Mouse (Mus musculus) lung, embryonic 14.5 days (tissue): ENCODE data around the gene 1700028P14Rik. TPM values are rescaled to one million over a fixed set of nuclear protein-coding genes. Genes with fewer than 3 reads are reported as not detected.
"Not testable (repeated sequence)": the region's sequence is repeated elsewhere in the genome, so short reads cannot be mapped to it uniquely, and the experiment has no call there.

Source experiments
- ATAC-seq: fragments of 200-750 bp; cut with Nextera tagmentation; 2 replicates; pipeline ENCODE4 v1.8.0; 2017; ENCODE audit warnings: mild to moderate bottlenecking, moderate TSS enrichment, moderate library complexity; ENCODE audit not compliant: insufficient read depth
- DNase-seq: peaks from one replicate; pipeline ENCODE4 v3.0.0-alpha.2; 2015
- H3K27ac ChIP-seq: fragments of 300-500 bp; sonication (generic); 2 replicates; pipeline ENCODE4 v1.5.1; 2014; ENCODE audit warnings: low read depth, mild to moderate bottlenecking, moderate library complexity
- H3K27me3 ChIP-seq: fragments of 300-500 bp; sonication (generic); 2 replicates; pipeline ENCODE4 v1.6.1; 2014; ENCODE audit warnings: low read length, control low read depth; ENCODE audit not compliant: insufficient read depth
- H3K36me3 ChIP-seq: fragments of 300-500 bp; sonication (generic); 2 replicates; pipeline ENCODE4 v1.6.1; 2014; ENCODE audit warnings: control low read depth; ENCODE audit not compliant: insufficient read depth
- H3K4me1 ChIP-seq: fragments of 300-500 bp; sonication (generic); 2 replicates; pipeline ENCODE4 v1.6.1; 2014; ENCODE audit warnings: antibody characterized with exemption, control low read depth; ENCODE audit not compliant: insufficient read depth
- H3K4me2 ChIP-seq: fragments of 300-500 bp; sonication (generic); 2 replicates; pipeline ENCODE4 v1.6.1; 2014; ENCODE audit warnings: mild to moderate bottlenecking
- H3K4me3 ChIP-seq: fragments of 300-500 bp; sonication (generic); 2 replicates; pipeline ENCODE4 v1.5.1; 2014; ENCODE audit warnings: low read depth, low read length
- H3K9ac ChIP-seq: fragments of 300-500 bp; sonication (generic); 2 replicates; pipeline ENCODE4 v1.6.1; 2014
- H3K9me3 ChIP-seq: fragments of 300-500 bp; sonication (generic); 2 replicates; pipeline ENCODE4 v1.6.1; 2016; ENCODE audit warnings: low read depth, low read length, control low read depth
- CTCF ChIP-seq: IDR thresholded peaks from 2 replicates; pipeline ENCODE4 v1.5.1; 2016; ENCODE audit warnings: antibody characterized with exemption, low read depth
- WGBS: fragments of 180-500 bp; shearing (Covaris S2); extraction: QIAGEN DNeasy Blood & Tissue Kit; methylation state at CpG from one replicate; pipeline ENCODE4 v1.1.7; 2014; 5-methylcytosine and 5-hydroxymethylcytosine counted together
- polyA plus RNA-seq: library from polyadenylated mRNA; unstranded; fragments of >200 nt; fragmentation: Nextera tagmentation; extraction: Ambion mirVana; gene quantifications from 2 replicates; pipeline ENCODE4 v1.2.1, GENCODE M21; 2014

The 1700028P14Rik gene
- polyA plus RNA-seq, 1 experiment from 2014 or later, result not detected

- DNase-seq (no peak), ATAC-seq (no peak)
- no peak for TF ChIP-seq CTCF
- Histone ChIP-seq H3K9me3 (no peaks in the 10 kb centered on the region), H3K4me1 (0 out of 2 replicates have a peak, but pooled peaks cover 4% of the 10 kb centered on the region), H3K27me3 (no peaks in the 10 kb centered on the region), H3K9ac (peak overlapping the region; percentile 93), H3K4me3 (peak overlapping the region; percentile 93), H3K27ac (peak overlapping the region; percentile 95), H3K4me2 (peak overlapping the region; percentile 73), H3K36me3 (no peaks in the 10 kb centered on the region)
- WGBS, result 1% methylated on average over 14 of the region's 14 CpGs
Measured at GRCm38 (mm10) chr19:23686962-23687295, 34.3 kb upstream of the 1700028P14Rik start.

- not testable (repeated sequence) for H3K9ac ChIP-seq, DNase-seq, H3K4me2 ChIP-seq, H3K27ac ChIP-seq, H3K9me3 ChIP-seq, H3K27me3 ChIP-seq, H3K4me1 ChIP-seq, ATAC-seq, H3K36me3 ChIP-seq, H3K4me3 ChIP-seq
- 89% methylated on average over 8 of the region's 8 CpGs for whole genome bisulfite sequencing
Measured at GRCm38 (mm10) chr19:23675656-23676055, 23.0 kb upstream of the 1700028P14Rik start.

GRCm38 (mm10) chr19:23673021-23673420 is 20.4 kb upstream of the 1700028P14Rik start:
- Histone ChIP-seq H3K4me3 (no peak overlapping the region), H3K9ac (no peak overlapping the region), H3K9me3 (peaks cover 3% of the 10 kb centered on the region; the same call in 1 of the 2 replicates), H3K4me1 (no peaks in the 10 kb centered on the region), H3K27ac (no peak overlapping the region), H3K36me3 (no peaks in the 10 kb centered on the region), H3K27me3 (no peaks in the 10 kb centered on the region), H3K4me2 (no peak overlapping the region)
- no peak for DNase-seq
- no peak for ATAC-seq
- 51% methylated on average over 2 of the region's 2 CpGs for WGBS
- TF ChIP-seq CTCF, result no peak

DNA sequence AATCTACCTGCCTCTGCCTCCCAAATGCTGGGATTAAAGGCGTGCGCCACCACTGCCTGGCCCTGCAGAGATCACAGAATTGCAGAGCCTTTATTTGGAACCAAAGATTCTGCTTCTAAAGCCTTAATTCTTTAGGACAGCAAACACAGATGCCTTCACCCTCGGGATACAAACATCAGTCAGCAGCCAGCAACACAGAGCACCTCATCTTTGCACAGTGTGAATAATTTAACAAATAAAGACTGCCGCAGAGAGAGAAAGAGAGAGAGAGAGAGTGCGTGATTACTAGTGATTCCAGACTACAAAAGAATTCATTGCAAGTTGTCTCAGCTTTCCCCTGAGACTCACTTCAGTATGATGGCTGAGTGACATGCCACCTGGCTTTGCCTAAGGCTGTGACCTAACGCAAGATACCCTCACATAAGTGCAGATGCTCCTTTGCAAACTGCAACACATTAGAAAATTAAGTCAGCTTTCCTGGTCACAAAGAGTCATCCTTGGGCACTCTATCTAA is 15.6 kb upstream of the 1700028P14Rik start:
- Histone ChIP-seq H3K9ac (no peak overlapping the region), H3K4me2 (no peak overlapping the region), H3K9me3 (no peaks in the 10 kb centered on the region), H3K36me3 (no peaks in the 10 kb centered on the region), H3K27ac (no peak overlapping the region), H3K27me3 (no peaks in the 10 kb centered on the region), H3K4me3 (no peak overlapping the region), H3K4me1 (no peaks in the 10 kb centered on the region)
- DNase-seq, result no peak
- no peak for TF ChIP-seq CTCF
- ATAC-seq, result no peak
- WGBS, result 72% methylated on average over 6 of the region's 6 CpGs

DNA sequence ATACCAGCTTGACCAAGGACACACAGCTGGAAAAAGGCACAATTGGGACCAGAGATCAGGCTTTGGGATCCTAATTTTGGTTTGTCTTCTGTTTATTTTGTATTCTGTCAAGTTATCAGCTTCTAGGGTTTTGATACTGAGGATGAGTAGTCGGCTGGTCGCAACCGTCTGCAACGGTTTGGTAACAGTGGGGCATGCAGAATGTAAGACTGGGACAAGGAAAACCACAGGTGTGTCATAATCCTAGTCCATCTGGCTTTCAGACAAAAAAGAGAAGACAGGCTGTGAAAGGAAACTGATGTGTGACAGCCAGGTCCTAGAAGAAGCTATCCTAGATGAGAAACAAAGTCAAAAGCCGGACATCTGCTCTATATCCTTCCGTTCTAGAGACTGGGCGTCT is 11.5 kb upstream of the 1700028P14Rik start:
- Histone ChIP-seq H3K9ac (no peak overlapping the region), H3K27ac (no peak overlapping the region), H3K4me2 (no peak overlapping the region), H3K4me3 (no peak overlapping the region), H3K36me3 (no peaks in the 10 kb centered on the region), H3K9me3 (no peaks in the 10 kb centered on the region), H3K4me1 (no peaks in the 10 kb centered on the region), H3K27me3 (no peaks in the 10 kb centered on the region)
- no peak for TF ChIP-seq CTCF
- DNase-seq, result no peak
- WGBS, result 77% methylated on average over 7 of the region's 7 CpGs
- no peak for ATAC-seq

DNA sequence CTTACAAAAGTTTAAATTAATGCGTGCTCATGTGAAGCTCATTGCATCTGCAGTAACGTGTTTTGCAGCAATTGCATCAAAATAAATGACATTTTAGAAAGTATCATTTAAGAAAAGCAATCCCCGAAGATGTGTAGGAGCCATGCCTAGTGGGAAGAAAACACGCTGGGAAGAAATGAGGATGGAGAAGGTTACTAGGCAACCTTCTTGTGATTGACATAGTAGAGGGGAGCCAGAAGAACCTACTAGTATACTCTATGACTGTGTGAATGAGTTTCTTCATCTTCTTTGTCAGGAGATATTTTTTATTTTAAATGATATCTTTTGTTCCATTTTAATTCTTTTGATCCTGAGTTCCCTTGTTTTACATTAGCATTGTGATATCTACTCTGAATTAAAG is 5.7 kb upstream of the 1700028P14Rik start:
- WGBS, result 75% methylated on average over 4 of the region's 4 CpGs
- Histone ChIP-seq H3K9me3 (no peaks in the 10 kb centered on the region), H3K36me3 (no peaks in the 10 kb centered on the region), H3K4me3 (no peak overlapping the region), H3K27me3 (no peaks in the 10 kb centered on the region), H3K27ac (no peak overlapping the region), H3K9ac (no peak overlapping the region), H3K4me2 (no peak overlapping the region), H3K4me1 (no peaks in the 10 kb centered on the region)
- TF ChIP-seq CTCF, result no peak
- ATAC-seq (no peak), DNase-seq (no peak)

GRCm38 (mm10) chr19:23657261-23657932 is 4.8 kb upstream of the 1700028P14Rik start:
- no peak overlapping the region for H3K9ac ChIP-seq
- H3K36me3 ChIP-seq, result no peaks in the 10 kb centered on the region
- no peaks in the 10 kb centered on the region for H3K27me3 ChIP-seq
- WGBS, result 42% methylated on average over 12 of the region's 12 CpGs
- no peak overlapping the region for H3K4me2 ChIP-seq
- DNase-seq (no peak), ATAC-seq (no peak)
- no peak overlapping the region for H3K4me3 ChIP-seq
- no peak overlapping the region for H3K27ac ChIP-seq
- no peaks in the 10 kb centered on the region for H3K9me3 ChIP-seq
- TF ChIP-seq CTCF, result no peak
- no peaks in the 10 kb centered on the region for H3K4me1 ChIP-seq
